Mouse (Mus musculus): ENCODE measurements at regions not wholly inside any gene's neighbourhood (a gene's known extent, or its start where the extent isn't known, plus 50 kb on each side); places are given as distances from the start of the nearest gene placed in this dataset.
A peak's percentile ranks its signal among the peaks of the same experiment; 100 is the strongest.

DNA sequence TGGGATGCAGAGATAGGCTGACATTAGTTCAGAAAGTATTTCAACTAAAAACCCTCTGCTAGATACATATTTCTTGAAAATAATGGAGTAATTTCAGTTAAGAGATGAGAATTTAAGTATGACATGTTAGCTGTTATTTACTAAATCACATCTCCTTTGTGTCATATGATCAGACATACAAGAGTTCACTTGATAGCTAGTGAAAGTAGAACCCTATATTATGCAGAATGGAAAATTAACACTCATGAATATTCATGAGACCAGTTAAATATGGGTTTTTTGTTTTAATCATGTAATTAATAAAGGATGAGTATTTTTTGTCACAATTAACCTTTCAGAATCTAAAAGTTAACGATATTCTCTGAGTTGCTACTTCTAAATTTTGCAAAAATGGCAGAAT, 1349.4 kb downstream of the Slc22a22 start:
- Histone ChIP-seq H3K4me2 (no peak overlapping the region), H3K4me1 (no peaks in the 10 kb centered on the region), H3K9ac (no peak overlapping the region), H3K27ac (no peak overlapping the region), H3K4me3 (no peak overlapping the region), H3K9me3 (no peaks in the 10 kb centered on the region), H3K36me3 (no peaks in the 10 kb centered on the region), H3K27me3 (no peaks in the 10 kb centered on the region)
- WGBS: 91% methylated on average over 1 of the region's 1 CpGs
- no peak for ATAC-seq (ENCODE audit: insufficient number of reproducible peaks, insufficient read depth, low FRiP score, low TSS enrichment, low read depth)

DNA sequence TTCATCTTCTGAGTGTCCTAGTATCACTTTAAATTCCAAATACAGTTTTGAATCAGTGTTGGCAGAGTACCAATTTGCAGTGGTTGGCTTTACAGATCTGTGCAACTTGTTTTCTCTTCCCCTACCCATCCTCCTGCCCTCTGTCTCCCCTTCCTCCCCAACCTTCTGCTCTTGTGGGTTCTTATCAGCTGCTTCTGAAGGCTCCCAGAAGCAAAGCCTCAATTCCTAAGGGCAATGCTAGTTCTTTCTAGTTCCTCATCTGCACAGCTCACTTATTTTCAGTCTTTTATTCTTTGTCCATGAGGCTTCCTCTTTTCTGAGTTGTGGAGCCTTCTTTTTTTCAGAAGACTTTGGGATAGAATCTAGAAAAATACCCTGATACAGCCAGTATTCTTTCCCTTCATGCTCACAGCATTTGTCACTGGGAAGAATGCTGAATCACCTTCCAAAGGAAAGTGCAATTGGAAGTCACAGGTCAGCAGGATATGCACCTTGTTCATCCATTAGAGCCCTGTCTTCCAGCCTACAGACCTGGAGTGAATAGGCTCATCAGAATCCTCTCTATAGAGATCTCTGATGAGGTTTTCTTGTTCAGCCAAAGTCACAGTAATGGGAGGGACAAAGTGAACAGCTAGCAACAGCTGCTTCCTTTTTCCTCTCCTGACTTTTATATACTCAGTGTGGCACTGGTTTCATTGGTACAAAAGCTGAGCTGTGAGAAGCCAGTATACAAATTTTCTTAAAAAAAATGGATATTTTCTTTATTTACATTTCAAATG, 1357.9 kb downstream of the Slc22a22 start:
- no peak overlapping the region for H3K4me3 ChIP-seq

DNA sequence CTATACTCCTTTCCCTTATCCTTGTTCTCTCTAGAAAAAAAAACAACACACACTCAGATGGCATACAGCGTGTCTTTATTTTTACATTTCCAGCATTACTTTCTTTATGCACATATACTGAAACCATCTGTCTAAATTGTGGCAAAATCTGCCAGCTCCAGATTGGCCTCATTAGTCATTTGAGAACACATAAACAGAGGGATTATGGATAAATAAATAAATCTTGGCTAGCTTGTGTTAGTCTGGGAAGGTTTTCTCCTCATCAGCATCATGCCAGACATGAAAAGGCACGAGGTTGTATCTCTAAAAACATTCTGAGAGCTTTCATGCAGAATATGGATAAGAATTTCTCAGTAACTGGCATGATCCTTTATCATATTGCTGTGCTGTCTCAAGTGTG, 1369.1 kb downstream of the Slc22a22 start:
- H3K27me3 ChIP-seq: no peaks in the 10 kb centered on the region
- H3K9me3 ChIP-seq: no peaks in the 10 kb centered on the region
- no peak overlapping the region for H3K9ac ChIP-seq
- H3K4me1 ChIP-seq: 0 out of 2 replicates have a peak, but pooled peaks cover 5% of the 10 kb centered on the region
- H3K4me2 ChIP-seq: no peak overlapping the region
- 37% methylated on average over 2 of the region's 2 CpGs for WGBS
- no peaks in the 10 kb centered on the region for H3K36me3 ChIP-seq
- no peak for ATAC-seq (ENCODE audit: insufficient number of reproducible peaks, insufficient read depth, low FRiP score, low TSS enrichment, low read depth)
- peak overlapping the region; percentile 51; the same call in 1 of the 2 replicates for H3K27ac ChIP-seq
- H3K4me3 ChIP-seq: no peak overlapping the region

More for the DNA sequence above, 1357.9 kb downstream of the Slc22a22 start:
- H3K36me3 ChIP-seq: no peaks in the 10 kb centered on the region
- no peak for ATAC-seq (ENCODE audit: insufficient number of reproducible peaks, insufficient read depth, low FRiP score, low TSS enrichment, low read depth)
- no peaks in the 10 kb centered on the region for H3K4me1 ChIP-seq
- no peaks in the 10 kb centered on the region for H3K27me3 ChIP-seq
- H3K4me2 ChIP-seq: no peak overlapping the region
- no peak overlapping the region for H3K9ac ChIP-seq
- H3K9me3 ChIP-seq: no peaks in the 10 kb centered on the region
- no peak overlapping the region for H3K27ac ChIP-seq

DNA sequence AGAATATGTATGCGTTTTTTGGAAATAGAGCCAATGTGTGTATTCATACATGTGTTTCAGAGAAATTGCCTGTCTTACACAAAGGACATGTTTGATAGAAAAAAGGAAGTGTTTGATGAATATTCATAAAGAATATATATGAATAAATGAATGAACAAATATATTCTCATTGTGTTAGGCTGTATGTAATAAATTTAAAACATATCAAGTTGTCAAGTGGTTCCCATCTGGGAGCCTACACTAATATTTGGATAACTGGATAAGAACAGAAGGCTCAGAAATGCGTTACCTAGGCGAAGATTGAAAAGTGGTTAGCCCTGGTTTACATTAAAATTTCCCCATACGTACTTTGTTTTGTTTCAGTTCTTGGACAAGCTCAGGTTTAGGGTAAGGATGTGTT, 1369.7 kb downstream of the Slc22a22 start:
- Histone ChIP-seq H3K9ac (no peak overlapping the region), H3K27me3 (no peaks in the 10 kb centered on the region), H3K4me2 (no peak overlapping the region), H3K4me3 (no peak overlapping the region), H3K27ac (peak overlapping the region; percentile 51; the same call in 1 of the 2 replicates), H3K4me1 (0 out of 2 replicates have a peak, but pooled peaks cover 5% of the 10 kb centered on the region), H3K36me3 (no peaks in the 10 kb centered on the region), H3K9me3 (no peaks in the 10 kb centered on the region)
- WGBS: 48% methylated on average over 4 of the region's 4 CpGs
- no peak for ATAC-seq (ENCODE audit: insufficient number of reproducible peaks, insufficient read depth, low FRiP score, low TSS enrichment, low read depth)

DNA sequence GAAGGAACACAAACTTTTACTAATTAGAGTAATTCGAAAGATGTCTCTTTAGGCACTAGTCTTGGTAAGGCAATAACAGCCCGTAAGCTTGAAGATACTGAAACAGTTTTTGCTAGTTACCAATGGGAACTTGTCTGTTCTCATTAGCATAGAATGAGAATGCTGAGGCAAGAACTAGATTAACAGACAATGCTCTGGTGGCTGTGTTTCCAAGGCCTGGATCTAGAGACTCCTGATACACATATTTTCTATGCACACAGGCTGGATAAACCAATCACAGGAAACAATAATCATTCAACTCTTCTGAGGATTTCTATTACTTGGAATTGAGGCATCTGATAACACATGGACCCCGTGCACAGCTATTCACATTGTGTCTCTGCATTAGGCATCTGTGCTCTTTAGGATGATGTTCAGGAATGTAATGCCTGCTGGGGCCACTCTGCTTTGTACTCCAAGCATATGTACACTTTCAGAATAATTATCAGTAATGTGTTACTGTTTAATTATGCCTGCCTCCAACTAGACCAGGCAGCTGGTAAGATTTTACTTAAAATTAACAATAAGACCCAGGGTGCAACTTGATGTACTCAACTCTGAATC, 1377.2 kb downstream of the Slc22a22 start:
- no peak overlapping the region for H3K27ac ChIP-seq
- H3K27me3 ChIP-seq: no peaks in the 10 kb centered on the region
- no peaks in the 10 kb centered on the region for H3K36me3 ChIP-seq
- H3K4me3 ChIP-seq: no peak overlapping the region
- no peaks in the 10 kb centered on the region for H3K9me3 ChIP-seq
- no peak overlapping the region for H3K9ac ChIP-seq
- H3K4me2 ChIP-seq: no peak overlapping the region
- H3K4me1 ChIP-seq: no peaks in the 10 kb centered on the region
- ATAC-seq (ENCODE audit: insufficient number of reproducible peaks, insufficient read depth, low FRiP score, low TSS enrichment, low read depth): no peak
- 82% methylated on average over 3 of the region's 3 CpGs for WGBS

DNA sequence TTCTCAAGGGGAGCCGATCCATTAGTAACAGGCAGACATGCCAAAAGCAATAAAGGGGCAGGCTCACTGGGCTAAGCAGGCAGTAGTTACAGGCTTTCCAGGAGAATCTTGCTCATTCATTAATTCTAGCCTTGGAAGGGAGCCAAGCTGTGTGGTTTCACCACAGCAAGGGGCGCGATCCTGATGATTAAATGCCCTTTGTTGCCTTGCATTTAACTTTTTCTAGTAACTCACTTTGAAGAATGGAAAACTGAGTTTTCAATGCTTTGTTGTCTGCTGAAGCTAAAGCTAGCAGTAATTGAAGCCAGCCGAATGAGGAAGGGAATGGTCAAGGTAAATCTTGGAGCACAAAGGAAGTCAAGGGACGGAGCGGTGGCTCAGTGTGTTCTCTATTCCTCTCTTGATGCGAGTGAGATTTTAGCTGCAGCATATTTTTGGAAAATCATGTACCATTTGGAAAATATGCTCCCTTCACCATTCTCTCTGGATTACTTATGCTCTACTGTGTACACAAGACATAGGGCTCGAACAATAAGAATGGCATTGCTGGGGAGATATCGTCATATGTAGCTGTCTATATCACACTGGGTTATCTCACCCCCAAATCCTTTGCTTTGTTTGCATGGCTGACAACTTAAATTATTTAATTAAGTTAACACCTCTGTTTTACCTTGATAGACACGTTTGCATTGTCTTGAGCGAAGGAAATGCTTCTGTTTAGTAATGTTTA, 1399.4 kb downstream of the Slc22a22 start:
- H3K4me3 ChIP-seq: no peak overlapping the region
- H3K4me2 ChIP-seq: peak overlapping the region; percentile 44
- ATAC-seq (ENCODE audit: insufficient number of reproducible peaks, insufficient read depth, low FRiP score, low TSS enrichment, low read depth): peak; percentile 81
- 33% methylated on average over 11 of the region's 11 CpGs for WGBS
- H3K36me3 ChIP-seq: no peaks in the 10 kb centered on the region
- peaks cover 12% of the 10 kb centered on the region for H3K4me1 ChIP-seq
- H3K9me3 ChIP-seq: no peaks in the 10 kb centered on the region
- H3K27ac ChIP-seq: peak overlapping the region; percentile 58
- H3K27me3 ChIP-seq: no peaks in the 10 kb centered on the region
- no peak overlapping the region for H3K9ac ChIP-seq

DNA sequence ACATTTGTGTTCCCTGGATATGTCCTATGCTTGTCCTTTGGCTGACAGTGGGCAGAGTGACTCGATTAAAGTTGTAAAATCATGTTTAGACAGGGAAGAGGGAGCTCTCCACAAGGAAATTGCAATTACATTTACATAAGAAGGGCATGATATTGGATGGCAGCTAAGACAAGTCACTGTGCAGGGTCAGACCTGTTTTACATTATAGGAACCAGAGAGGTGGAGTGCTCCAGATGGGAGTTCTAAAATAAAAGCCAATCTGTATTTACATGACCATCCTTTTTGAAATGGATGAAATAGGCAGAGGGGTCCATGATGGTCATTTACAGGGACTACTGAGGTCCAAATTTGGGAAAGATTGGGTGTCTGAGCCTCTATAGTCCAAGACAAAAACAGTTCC, 1400.3 kb downstream of the Slc22a22 start:
- Histone ChIP-seq H3K36me3 (no peaks in the 10 kb centered on the region), H3K4me1 (peaks cover 12% of the 10 kb centered on the region), H3K9ac (no peak overlapping the region), H3K4me2 (peak overlapping the region; percentile 44; the same call in 1 of the 2 replicates), H3K9me3 (0 out of 2 replicates have a peak, but pooled peaks cover 4% of the 10 kb centered on the region), H3K27ac (peak overlapping the region; percentile 58), H3K27me3 (no peaks in the 10 kb centered on the region), H3K4me3 (no peak overlapping the region)
- ATAC-seq (ENCODE audit: insufficient number of reproducible peaks, insufficient read depth, low FRiP score, low TSS enrichment, low read depth): no peak
- WGBS: 18% methylated on average over 1 of the region's 1 CpGs

DNA sequence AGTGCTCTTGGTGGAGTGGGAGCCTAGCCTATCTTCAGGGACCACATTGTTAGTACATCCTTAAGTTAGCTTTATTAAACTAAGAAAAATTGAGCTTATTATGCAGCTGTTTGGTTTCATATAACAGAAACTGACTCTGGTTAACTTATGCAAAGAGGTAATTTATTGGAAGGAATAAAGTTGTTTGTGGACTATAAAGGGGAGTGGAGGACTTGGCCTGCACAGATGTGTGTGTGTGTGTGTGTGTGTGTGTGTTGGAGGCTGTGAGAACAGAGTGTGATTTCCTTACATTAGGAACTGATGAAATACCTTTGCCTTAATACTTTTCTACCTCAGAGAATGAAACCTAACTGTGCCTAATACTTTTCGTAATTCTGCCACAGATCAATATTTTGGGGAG, 1400.7 kb downstream of the Slc22a22 start:
- Histone ChIP-seq H3K9ac (no peak overlapping the region), H3K9me3 (0 out of 2 replicates have a peak, but pooled peaks cover 4% of the 10 kb centered on the region), H3K4me1 (peaks cover 12% of the 10 kb centered on the region), H3K4me2 (no peak overlapping the region), H3K36me3 (no peaks in the 10 kb centered on the region), H3K4me3 (no peak overlapping the region), H3K27ac (peak overlapping the region; percentile 58; the same call in 1 of the 2 replicates), H3K27me3 (no peaks in the 10 kb centered on the region)
- 59% methylated on average over 1 of the region's 1 CpGs for WGBS
- ATAC-seq (ENCODE audit: insufficient number of reproducible peaks, insufficient read depth, low FRiP score, low TSS enrichment, low read depth): no peak

DNA sequence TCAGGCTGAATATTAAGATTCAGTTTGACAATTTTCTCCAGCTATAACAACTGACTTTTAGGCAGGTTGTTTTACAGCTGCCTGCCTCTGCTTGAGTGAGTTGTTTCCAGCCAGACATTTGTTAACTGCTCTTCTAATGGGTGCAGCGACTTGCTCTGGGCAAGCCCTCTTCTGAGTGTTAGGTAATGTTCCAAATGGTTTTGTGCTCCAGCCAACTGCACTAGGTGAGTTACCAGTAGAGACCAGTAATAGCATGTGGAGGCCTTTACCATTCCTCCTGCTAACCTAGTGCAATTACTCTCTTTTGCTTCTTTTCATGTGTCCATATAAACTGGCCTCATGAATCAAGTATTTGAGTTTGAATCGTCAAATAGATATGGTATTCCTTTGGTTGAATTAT, 1407.9 kb downstream of the Slc22a22 start:
- H3K27me3 ChIP-seq: no peaks in the 10 kb centered on the region
- 0 out of 2 replicates have a peak, but pooled peaks cover 4% of the 10 kb centered on the region for H3K9me3 ChIP-seq
- 83% methylated on average over 2 of the region's 2 CpGs for WGBS
- no peak for ATAC-seq (ENCODE audit: insufficient number of reproducible peaks, insufficient read depth, low FRiP score, low TSS enrichment, low read depth)
- H3K36me3 ChIP-seq: no peaks in the 10 kb centered on the region
- no peaks in the 10 kb centered on the region for H3K4me1 ChIP-seq
- H3K9ac ChIP-seq: no peak overlapping the region
- no peak overlapping the region for H3K4me2 ChIP-seq
- H3K4me3 ChIP-seq: no peak overlapping the region
- H3K27ac ChIP-seq: no peak overlapping the region

DNA sequence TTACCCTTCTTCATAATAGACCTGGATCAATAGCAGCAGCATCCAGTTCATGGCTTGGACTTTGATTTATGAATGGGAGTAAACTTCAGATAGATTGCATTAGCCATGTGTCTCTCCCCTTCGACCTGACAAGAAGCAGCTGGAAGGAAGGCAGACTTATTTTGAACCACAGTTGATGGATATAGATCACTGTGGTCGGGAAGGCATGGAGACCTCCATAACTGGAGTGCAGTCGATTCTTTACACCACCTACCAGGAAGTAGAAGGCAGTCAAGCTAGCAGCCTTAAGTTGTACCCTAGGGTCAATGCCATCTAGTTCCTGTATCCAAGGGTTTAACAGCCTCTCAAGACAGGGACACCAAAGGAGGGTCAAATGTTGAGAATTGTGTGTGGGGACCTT, 1410.2 kb downstream of the Slc22a22 start:
- 51% methylated on average over 3 of the region's 3 CpGs for WGBS
- H3K36me3 ChIP-seq: no peaks in the 10 kb centered on the region

DNA sequence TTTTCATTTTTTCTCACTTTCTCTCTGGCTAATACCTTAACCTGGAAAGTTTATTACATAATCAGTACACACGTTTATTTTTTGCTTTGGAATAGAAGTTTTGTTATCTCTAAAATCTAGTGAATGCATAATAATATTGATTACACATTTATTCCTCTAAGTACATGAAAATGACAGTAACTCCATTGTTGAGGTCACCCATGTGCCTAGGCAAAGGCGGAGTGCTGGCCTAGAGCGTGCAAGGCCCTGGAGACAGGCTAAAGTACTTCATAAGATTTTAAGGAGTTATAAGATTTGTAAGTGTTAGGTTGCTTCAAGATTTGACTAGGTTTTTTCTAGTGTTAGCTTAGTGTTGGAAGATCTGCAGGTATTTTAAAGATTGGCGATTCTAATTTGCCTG, 1410.9 kb downstream of the Slc22a22 start:
- Histone ChIP-seq H3K9ac (no peak overlapping the region), H3K4me3 (no peak overlapping the region), H3K4me2 (no peak overlapping the region), H3K27me3 (no peaks in the 10 kb centered on the region), H3K27ac (no peak overlapping the region), H3K4me1 (no peaks in the 10 kb centered on the region), H3K36me3 (no peaks in the 10 kb centered on the region), H3K9me3 (no peaks in the 10 kb centered on the region)
- 65% methylated on average over 4 of the region's 4 CpGs for WGBS
- ATAC-seq (ENCODE audit: insufficient number of reproducible peaks, insufficient read depth, low FRiP score, low TSS enrichment, low read depth): no peak

More for the DNA sequence above, 1410.2 kb downstream of the Slc22a22 start:
- Histone ChIP-seq H3K9me3 (no peaks in the 10 kb centered on the region), H3K9ac (no peak overlapping the region), H3K4me1 (no peaks in the 10 kb centered on the region), H3K27ac (no peak overlapping the region), H3K27me3 (no peaks in the 10 kb centered on the region), H3K4me3 (no peak overlapping the region), H3K4me2 (no peak overlapping the region)
- no peak for ATAC-seq (ENCODE audit: insufficient number of reproducible peaks, insufficient read depth, low FRiP score, low TSS enrichment, low read depth)
